Comparison of ENCODE assay signal across 26 mouse cellular contexts in genomic region chr7:139382796-139383195, GRCm38 (mm10).
"Had no signal": no experiment of that assay in that cellular context is flagged by ENCODE, and none has a peak within 500 bp of the region (broad histone marks: within the 10 kb centered on the region; RNA-seq: fewer than 3 reads in every experiment).

No protein-coding gene starts in this region.

- H3K27me3 ChIP-seq: heart, embryonic 13.5 days; heart, embryonic 15.5 days; hindbrain, embryonic 13.5 days; hindbrain, embryonic 15.5 days; kidney, embryonic 15.5 days; limb, embryonic 13.5 days; limb, embryonic 15.5 days; liver, embryonic 12.5 days had no signal

- H3K4me2 ChIP-seq: heart, embryonic 11.5 days; heart, embryonic 13.5 days; heart, embryonic 15.5 days; hindbrain, embryonic 13.5 days; hindbrain, embryonic 15.5 days; kidney, embryonic 15.5 days; limb, embryonic 13.5 days; limb, embryonic 15.5 days; liver, embryonic 12.5 days had no signal

- H3K9ac ChIP-seq: heart, embryonic 13.5 days; heart, embryonic 15.5 days; hindbrain, embryonic 13.5 days; hindbrain, embryonic 15.5 days; kidney, embryonic 15.5 days; limb, embryonic 13.5 days; limb, embryonic 15.5 days; liver, embryonic 12.5 days; liver, embryonic 14.5 days had no signal

- H3K36me3 ChIP-seq: heart, embryonic 13.5 days; heart, embryonic 15.5 days; hindbrain, embryonic 13.5 days; hindbrain, embryonic 15.5 days; kidney, embryonic 15.5 days; limb, embryonic 13.5 days; limb, embryonic 15.5 days; liver, embryonic 12.5 days had no signal

- ATAC-seq: hindbrain, postnatal 0 days; liver, embryonic 12.5 days had no signal

- H3K9me3 ChIP-seq: heart, embryonic 13.5 days; heart, embryonic 15.5 days; hindbrain, embryonic 13.5 days; hindbrain, embryonic 15.5 days; kidney, embryonic 15.5 days; limb, embryonic 13.5 days; limb, embryonic 15.5 days; liver, embryonic 12.5 days had no signal

- H3K27ac ChIP-seq: heart, adult 2 months; heart, embryonic 13.5 days; heart, embryonic 15.5 days; hindbrain, embryonic 13.5 days; hindbrain, embryonic 15.5 days; hindbrain, postnatal 0 days; kidney, embryonic 15.5 days; kidney, postnatal 0 days; limb, embryonic 13.5 days; limb, embryonic 15.5 days; liver, embryonic 12.5 days; liver, embryonic 14.5 days had no signal

- DNase-seq: gastrocnemius, postnatal 14 days; gastrocnemius, postnatal 36 days; heart, adult 11 months; heart, adult 2 months; heart, postnatal 14 days; heart, postnatal 36 days; kidney, adult 11 months; kidney, adult 2 months; kidney, adult 9 months; kidney, postnatal 14 days; kidney, postnatal 36 days; layer of hippocampus, adult 9-11 months; layer of hippocampus, postnatal 36 days; left cerebral cortex, postnatal 4 days had no signal

- H3K4me3 ChIP-seq: heart, adult 2 months; heart, embryonic 13.5 days; heart, embryonic 15.5 days; hindbrain, embryonic 13.5 days; hindbrain, embryonic 15.5 days; kidney, embryonic 15.5 days; limb, embryonic 13.5 days; limb, embryonic 15.5 days; liver, embryonic 12.5 days had no signal
